Mouse (Mus musculus) cerebellum, adult 2 months (tissue): ENCODE measurements at regions not wholly inside any gene's neighbourhood (a gene's known extent, or its start where the extent isn't known, plus 50 kb on each side); places are given as distances from the start of the nearest gene placed in this dataset.
A peak's percentile ranks its signal among the peaks of the same experiment; 100 is the strongest.

ENCODE experiments used
- DNase-seq, 2 experiments: peaks; one replicate each; pipeline ENCODE4 v3.0.0; 2021
- H3K27ac ChIP-seq: fragments of 200-500 bp; 2 replicates; pipeline ENCODE4 v1.5.1; 2012; ENCODE audit warnings: low read length, control low read depth, inconsistent platforms; ENCODE audit not compliant: insufficient read depth
- H3K27me3 ChIP-seq: fragments of 200-500 bp; 2 replicates; pipeline ENCODE4 v1.6.1; 2012; ENCODE audit warnings: inconsistent platforms, mild to moderate bottlenecking, low read length, moderate library complexity; ENCODE audit not compliant: control insufficient read depth, insufficient read depth
- H3K4me1 ChIP-seq: fragments of 200-500 bp; 2 replicates; pipeline ENCODE4 v1.6.1; 2011; ENCODE audit warnings: low read length; ENCODE audit not compliant: control insufficient read depth, insufficient read depth
- H3K4me3 ChIP-seq: fragments of 200-500 bp; replicated peaks from 2 replicates; pipeline ENCODE3; 2011; ENCODE audit warnings: mild to moderate bottlenecking, low read depth, low read length, control low read depth; ENCODE audit not compliant: insufficient read depth
- CTCF ChIP-seq: fragments of 200-500 bp; IDR thresholded peaks from 2 replicates; pipeline ENCODE4 v1.5.1; 2011; ENCODE audit warnings: low read depth, mild to moderate bottlenecking, control low read depth, low read length, moderate library complexity, borderline replicate concordance; ENCODE audit not compliant: insufficient read depth
- POLR2A ChIP-seq: fragments of 200-500 bp; IDR thresholded peaks from 2 replicates; pipeline ENCODE4 v1.6.1; 2011; ENCODE audit warnings: low read length, control low read depth, borderline replicate concordance; ENCODE audit not compliant: insufficient read depth
- WGBS: fragments of 180-500 bp; shearing (Covaris S2); methylation state at CpG from one replicate; pipeline ENCODE4 v1.1.7; 2018; 5-methylcytosine and 5-hydroxymethylcytosine counted together

DNA sequence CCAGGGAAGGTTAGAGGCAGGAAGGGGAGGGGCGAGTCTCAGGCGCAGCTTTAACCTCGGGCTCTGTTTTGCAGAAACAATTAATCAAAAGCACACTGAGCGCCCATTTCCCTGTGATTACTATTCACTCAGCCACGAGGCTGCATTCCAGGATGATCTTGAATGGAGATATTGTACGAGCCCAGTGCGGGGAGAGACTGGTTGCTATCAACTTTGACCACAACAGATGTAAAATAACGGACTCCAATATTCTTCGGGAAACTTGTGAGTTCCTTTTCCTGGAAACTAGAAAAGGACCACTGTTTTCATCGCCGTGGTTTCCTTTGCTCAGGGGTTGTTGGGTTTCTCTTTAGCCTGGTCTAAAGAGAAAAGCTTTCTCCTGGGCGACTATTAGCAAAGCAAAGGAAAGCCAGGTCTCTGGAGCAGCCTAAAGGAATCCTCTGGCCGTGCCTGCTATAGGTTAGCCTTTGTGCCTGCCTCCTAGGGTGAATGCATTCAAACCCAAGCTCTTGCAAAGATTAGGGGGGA is 87.4 kb upstream of the Plekha5 start:
- Histone ChIP-seq H3K4me1 (no peaks in the 10 kb centered on the region; the same call in none of the 2 replicates), H3K4me3 (no peak overlapping the region), H3K27ac (no peak overlapping the region), H3K27me3 (no peaks in the 10 kb centered on the region; the same call in 1 of the 2 replicates)
- WGBS: 47% methylated on average over 13 of the region's 13 CpGs
- no peak for TF ChIP-seq POLR2A
- TF ChIP-seq CTCF: no peak
- no peak for DNase-seq

DNA sequence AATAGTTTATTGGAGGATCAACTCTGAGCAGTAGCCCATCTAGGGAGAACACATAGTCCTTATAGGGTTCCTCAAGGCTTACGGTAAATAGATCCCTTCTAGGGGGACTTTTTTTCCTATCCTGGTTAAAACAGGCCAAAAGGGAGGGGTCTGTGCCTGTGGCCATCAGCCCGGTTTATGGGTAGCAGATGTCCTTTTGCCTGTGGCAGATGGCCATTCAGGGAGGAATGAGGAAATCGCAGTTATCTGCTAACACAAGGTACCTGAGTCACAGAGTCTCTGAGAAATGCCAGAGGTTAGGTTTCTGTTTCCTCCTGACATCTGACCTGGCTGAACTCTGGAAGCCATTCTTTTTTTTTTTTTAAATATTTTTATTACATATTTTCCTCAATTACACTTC is 90.5 kb upstream of the Plekha5 start:
- H3K27me3 ChIP-seq: no peaks in the 10 kb centered on the region; the same call in 1 of the 2 replicates
- 15% methylated on average over 3 of the region's 3 CpGs for WGBS
- H3K4me3 ChIP-seq: no peak overlapping the region
- peak in 1 of 2 experiments; percentile 33 for DNase-seq
- H3K4me1 ChIP-seq: no peaks in the 10 kb centered on the region; the same call in none of the 2 replicates
- no peak for TF ChIP-seq POLR2A
- no peak for TF ChIP-seq CTCF
- H3K27ac ChIP-seq: no peak overlapping the region

DNA sequence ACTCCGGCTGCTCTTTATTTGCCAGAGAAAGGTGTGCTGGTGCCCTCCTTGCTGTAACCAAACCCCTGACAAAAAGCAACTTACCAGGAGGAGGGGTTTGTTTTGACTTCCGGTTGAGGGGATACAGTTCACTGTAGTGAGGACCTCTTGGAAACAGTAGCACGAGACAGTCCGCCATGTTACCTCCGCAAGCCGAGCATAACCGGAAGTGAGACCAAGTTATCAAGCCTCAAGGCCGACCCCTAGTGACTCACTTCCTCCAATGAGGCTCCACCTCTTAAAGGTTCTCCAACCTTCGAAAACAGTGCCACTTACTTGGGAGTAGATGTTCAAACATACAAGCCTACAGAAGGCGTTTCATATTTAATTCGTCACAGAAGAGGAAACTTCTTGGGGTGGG is 115.2 kb upstream of the Plekha5 start:
- H3K4me1 ChIP-seq: no peaks in the 10 kb centered on the region
- H3K4me3 ChIP-seq: no peak overlapping the region
- no peak for TF ChIP-seq CTCF
- TF ChIP-seq POLR2A: no peak
- WGBS: 95% methylated on average over 11 of the region's 11 CpGs
- no peak for DNase-seq
- no peaks in the 10 kb centered on the region for H3K27me3 ChIP-seq
- no peak overlapping the region for H3K27ac ChIP-seq

DNA sequence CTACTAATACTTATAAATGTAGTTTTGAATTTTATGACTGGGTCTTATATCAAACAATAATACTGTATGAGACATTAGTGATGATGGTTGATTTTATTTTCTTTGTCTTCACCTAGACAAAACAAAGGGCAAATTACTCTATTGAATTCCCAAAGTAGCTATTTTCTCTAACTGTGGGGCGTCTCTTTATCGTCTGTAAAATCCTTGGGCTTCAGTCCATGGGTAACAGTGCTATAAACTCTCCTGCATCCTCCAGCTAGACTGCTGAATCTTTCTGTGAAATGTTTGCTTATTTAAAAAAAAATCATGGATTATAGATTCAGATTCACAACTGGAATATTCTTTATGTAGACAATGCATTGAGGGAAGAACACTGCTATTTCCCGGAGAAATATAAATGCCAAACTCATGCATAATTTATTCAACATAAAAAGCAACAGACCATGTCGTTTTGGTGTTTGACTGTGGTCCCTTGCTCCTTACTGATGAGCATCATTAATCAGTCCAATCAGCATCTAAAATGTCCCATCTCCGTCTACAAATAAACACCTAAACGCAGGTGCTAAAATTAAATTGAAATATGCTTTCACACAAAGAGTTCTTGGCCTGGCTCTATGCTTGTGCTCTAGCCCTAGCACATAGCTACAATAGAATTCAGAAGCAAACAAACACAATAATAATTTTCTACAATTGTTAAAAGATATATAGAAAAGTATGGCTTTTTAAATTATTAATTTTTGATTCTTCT is 116.9 kb upstream of the Plekha5 start:
- 75% methylated on average over 6 of the region's 6 CpGs for WGBS

DNA sequence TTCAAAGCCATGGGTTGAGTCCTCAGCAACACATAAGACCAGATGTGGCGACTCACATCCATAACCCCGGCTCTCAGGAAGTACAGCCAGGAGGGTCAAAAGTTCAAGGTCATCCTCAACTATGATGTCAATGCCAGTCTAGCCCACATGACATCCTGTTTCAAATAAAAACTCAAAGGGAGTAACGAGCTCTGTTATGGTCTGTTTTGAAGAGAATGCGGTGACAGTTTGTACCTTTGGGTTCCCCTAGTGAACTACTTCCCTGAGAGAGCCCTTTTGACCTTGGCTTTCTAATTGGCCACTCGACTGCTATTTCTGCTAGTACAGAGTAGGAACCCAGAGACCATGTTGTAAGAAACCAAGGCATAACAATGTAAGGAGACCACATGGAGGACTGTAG is 119.7 kb upstream of the Plekha5 start:
- Histone ChIP-seq H3K4me1 (no peaks in the 10 kb centered on the region; the same call in 1 of the 2 replicates), H3K27me3 (no peaks in the 10 kb centered on the region), H3K27ac (no peak overlapping the region), H3K4me3 (no peak overlapping the region)
- DNase-seq: no peak
- 85% methylated on average over 5 of the region's 5 CpGs for WGBS
- TF ChIP-seq CTCF (no peak), POLR2A (no peak)

More for the DNA sequence above, 116.9 kb upstream of the Plekha5 start:
- no peak for DNase-seq
- Histone ChIP-seq H3K27ac (no peak overlapping the region), H3K4me3 (no peak overlapping the region), H3K4me1 (no peaks in the 10 kb centered on the region), H3K27me3 (no peaks in the 10 kb centered on the region)
- no peak for TF ChIP-seq CTCF
- TF ChIP-seq POLR2A: no peak

DNA sequence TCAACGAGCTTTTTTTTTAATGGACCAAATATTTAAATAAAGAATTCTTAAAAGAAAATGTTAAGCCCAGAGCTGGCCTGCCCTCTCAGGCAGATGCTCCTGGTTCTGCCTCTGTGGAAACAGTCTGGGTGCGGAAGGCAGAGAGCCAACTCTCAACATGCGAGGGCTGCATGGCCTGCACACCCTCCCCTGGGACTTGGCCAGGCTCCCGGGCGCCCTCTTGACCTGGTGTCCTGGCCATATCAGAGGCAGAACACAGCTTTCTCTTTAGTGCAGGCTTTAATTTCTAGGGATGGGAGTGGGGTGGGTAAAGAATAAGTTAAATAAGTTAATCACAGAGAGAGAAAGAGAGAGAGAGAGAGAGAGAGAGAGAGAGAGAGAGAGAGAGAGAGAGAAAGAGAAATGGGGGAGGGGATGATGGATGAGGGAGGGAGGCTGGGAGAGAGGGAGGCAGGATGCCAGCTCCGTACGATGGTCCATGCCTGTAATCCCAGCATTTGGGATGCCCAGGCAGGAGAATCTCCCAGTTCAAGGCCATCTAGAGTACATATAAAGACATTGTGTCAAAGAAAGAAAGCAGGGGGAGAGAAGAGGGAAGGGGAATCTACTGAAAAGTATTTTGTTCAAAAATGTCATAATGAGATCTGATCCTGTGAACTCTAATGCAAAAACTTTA is 123.2 kb upstream of the Plekha5 start:
- 23% methylated on average over 7 of the region's 7 CpGs for WGBS
- Histone ChIP-seq H3K27ac (no peak overlapping the region), H3K4me1 (no peaks in the 10 kb centered on the region; the same call in 1 of the 2 replicates), H3K27me3 (no peaks in the 10 kb centered on the region; the same call in 1 of the 2 replicates), H3K4me3 (no peak overlapping the region)
- peak in 1 of 2 experiments; percentile 15 for DNase-seq
- TF ChIP-seq CTCF: no peak
- TF ChIP-seq POLR2A: no peak

DNA sequence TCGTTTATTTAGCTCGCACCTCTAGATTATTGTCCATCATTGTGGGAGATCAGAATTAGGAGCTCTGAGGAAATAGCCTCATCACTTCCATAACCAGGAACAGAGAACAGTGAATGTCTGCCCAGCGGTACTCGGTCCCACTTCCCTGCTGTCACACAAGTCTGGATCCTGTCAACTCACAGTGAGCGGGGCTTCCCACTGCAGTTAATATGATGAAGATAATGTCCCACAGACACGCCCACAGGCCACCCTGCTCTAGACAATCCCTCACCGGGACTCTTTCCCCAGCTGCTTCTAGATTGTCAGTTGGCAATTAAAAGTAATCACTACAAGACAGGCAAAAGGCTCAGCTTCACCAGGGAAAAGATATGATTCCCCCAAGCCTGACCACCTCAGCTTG is 124.2 kb upstream of the Plekha5 start:
- no peak overlapping the region for H3K4me3 ChIP-seq
- 64% methylated on average over 7 of the region's 7 CpGs for WGBS
- no peak for DNase-seq
- TF ChIP-seq POLR2A (no peak), CTCF (no peak)
- no peaks in the 10 kb centered on the region; the same call in 1 of the 2 replicates for H3K4me1 ChIP-seq
- H3K27me3 ChIP-seq: no peaks in the 10 kb centered on the region; the same call in 1 of the 2 replicates
- H3K27ac ChIP-seq: no peak overlapping the region

DNA sequence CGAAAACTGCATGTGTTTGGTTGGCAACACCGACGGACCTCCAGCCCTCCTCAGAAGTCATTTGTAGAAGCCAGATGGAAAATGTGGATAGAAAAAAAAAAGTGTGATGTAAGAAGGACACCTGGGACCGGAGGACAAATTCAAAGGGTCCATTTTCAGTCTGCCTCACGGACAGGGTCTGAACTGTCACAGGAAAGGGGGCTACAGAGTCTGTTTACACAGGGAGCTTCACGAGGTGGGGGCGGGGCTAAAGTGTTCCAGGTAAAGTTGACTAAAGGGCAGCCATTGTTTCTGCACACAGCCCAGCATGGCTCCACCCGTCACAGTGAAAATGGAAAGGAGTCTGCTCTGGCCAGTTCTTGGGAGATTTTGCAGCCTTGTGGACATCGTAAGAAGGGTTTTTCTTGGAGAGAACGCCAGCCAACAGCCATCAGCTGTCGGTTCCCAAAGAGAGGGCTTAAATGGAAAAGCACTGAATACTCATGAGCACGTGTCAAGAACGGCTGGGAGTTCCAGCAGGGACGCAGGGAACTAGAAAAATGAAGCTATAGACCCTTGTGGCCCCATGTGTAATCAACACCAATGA is 125.8 kb upstream of the Plekha5 start:
- H3K4me3 ChIP-seq: no peak overlapping the region
- H3K4me1 ChIP-seq: no peaks in the 10 kb centered on the region; the same call in 1 of the 2 replicates
- TF ChIP-seq POLR2A (no peak), CTCF (no peak)
- H3K27me3 ChIP-seq: no peaks in the 10 kb centered on the region; the same call in 1 of the 2 replicates
- DNase-seq: no peak
- WGBS: 13% methylated on average over 14 of the region's 14 CpGs
- H3K27ac ChIP-seq: no peak overlapping the region
